Mouse (Mus musculus) kidney, adult 8-10 months (tissue): ENCODE measurements around the gene Phykpl.
A peak's percentile ranks its signal among the peaks of the same experiment; 100 is the strongest.
"Not testable (repeated sequence)": the region's sequence is repeated elsewhere in the genome, so short reads cannot be mapped to it uniquely, and the experiment has no call there.

Experiments used
- DNase-seq, 2 experiments: peaks; one replicate each; pipeline ENCODE4 v3.0.0; 2022

Phykpl gene

GRCm38 (mm10) chr11:51619409-51620060 is 35.0 kb downstream of the Phykpl start, which contains the start of gene Nhp2:
Nhp2 (plus strand) TSS chr11:51619735.
- peak; percentile 99 to 100 for DNase-seq

GRCm38 (mm10) chr11:51620084-51620483 is 35.5 kb downstream of the Phykpl start:
- no peak for DNase-seq

- peak in 1 of 2 experiments; percentile 51 for DNase-seq
Observed at GRCm38 (mm10) chr11:51621776-51622175, 37.2 kb downstream of the Phykpl start.

- DNase-seq = no peak
Observed at GRCm38 (mm10) chr11:51622971-51623491, 38.5 kb downstream of the Phykpl start.

GRCm38 (mm10) chr11:51625187-51625820 is 40.7 kb downstream of the Phykpl start:
- no peak for DNase-seq

GRCm38 (mm10) chr11:51627425-51627824 is 42.9 kb downstream of the Phykpl start:
- DNase-seq = no peak

- no peak for DNase-seq
Observed at GRCm38 (mm10) chr11:51627907-51628306, 43.4 kb downstream of the Phykpl start.

GRCm38 (mm10) chr11:51629651-51630314 is 45.2 kb downstream of the Phykpl start:
- no peak for DNase-seq

- peak in 1 of 2 experiments; percentile 41 for DNase-seq
Observed at GRCm38 (mm10) chr11:51632130-51632753, 47.7 kb downstream of the Phykpl start.

GRCm38 (mm10) chr11:51633200-51633599 is 48.6 kb downstream of the Phykpl start:
- DNase-seq = not testable (repeated sequence)

GRCm38 (mm10) chr11:51633721-51634120 is 49.2 kb downstream of the Phykpl start:
- no peak for DNase-seq

GRCm38 (mm10) chr11:51635127-51635524 is 50.6 kb downstream of the Phykpl start:
- no peak for DNase-seq

- peak; percentile 85 to 88 for DNase-seq
Observed at GRCm38 (mm10) chr11:51635525-51636322, 51.2 kb downstream of the Phykpl start, which contains the start of gene Rmnd5b. Rmnd5b (minus strand) TSS chr11:51635896.

GRCm38 (mm10) chr11:51636323-51636684 is 51.7 kb downstream of the Phykpl start:
- DNase-seq = peak; percentile 64 to 69

GRCm38 (mm10) chr11:51637971-51638414 is 53.4 kb downstream of the Phykpl start:
- peak in 1 of 2 experiments; percentile 28 for DNase-seq

- no peak for DNase-seq
Observed at GRCm38 (mm10) chr11:51638497-51638896, 53.9 kb downstream of the Phykpl start.

- DNase-seq = no peak
Observed at GRCm38 (mm10) chr11:51640748-51641147, 56.2 kb downstream of the Phykpl start.

GRCm38 (mm10) chr11:51643202-51643601 is 58.6 kb downstream of the Phykpl start:
- DNase-seq = no peak

- DNase-seq = no peak
Observed at GRCm38 (mm10) chr11:51643761-51644160, 59.2 kb downstream of the Phykpl start.

- no peak for DNase-seq
Observed at GRCm38 (mm10) chr11:51644217-51644616, 59.7 kb downstream of the Phykpl start.

- no peak for DNase-seq
Observed at GRCm38 (mm10) chr11:51645293-51645692, 60.7 kb downstream of the Phykpl start.

GRCm38 (mm10) chr11:51646245-51646644 is 61.7 kb downstream of the Phykpl start:
- no peak for DNase-seq
